Mouse (Mus musculus) kidney, postnatal 0 days (tissue): ENCODE results near the gene Srrm2. TPM values are rescaled to one million over a fixed set of nuclear protein-coding genes. Genes with fewer than 3 reads are reported as not detected.

Experiments used
- ATAC-seq: fragments of 200-750 bp; cut with Nextera tagmentation; replicated peaks from 2 replicates; pipeline ENCODE4 v1.8.0; 2017; ENCODE audit warnings: low read depth, moderate number of reproducible peaks, moderate TSS enrichment, moderate library complexity; ENCODE audit not compliant: low FRiP score
- DNase-seq: peaks from one replicate; pipeline ENCODE4 v3.0.0-alpha.2; 2016; ENCODE audit warnings: low spot score
- H3K27ac ChIP-seq: fragments of 300-500 bp; sonication (generic); 2 replicates; pipeline ENCODE4 v1.5.1; 2014; ENCODE audit warnings: mild to moderate bottlenecking
- H3K27me3 ChIP-seq: fragments of 300-500 bp; sonication (generic); 2 replicates; pipeline ENCODE4 v1.6.1; 2014; ENCODE audit warnings: low read length, mixed read lengths; ENCODE audit not compliant: insufficient read depth
- H3K36me3 ChIP-seq: fragments of 300-500 bp; sonication (generic); 2 replicates; pipeline ENCODE4 v1.6.1; 2014; ENCODE audit warnings: low read length, mixed read lengths; ENCODE audit not compliant: insufficient read depth
- H3K4me1 ChIP-seq: fragments of 300-500 bp; sonication (generic); replicated peaks from 2 replicates; pipeline ENCODE4 v1.6.1; 2014; ENCODE audit warnings: antibody characterized with exemption, low read length, mixed read lengths; ENCODE audit not compliant: insufficient read depth
- H3K4me2 ChIP-seq: fragments of 300-500 bp; sonication (generic); 2 replicates; pipeline ENCODE4 v1.6.1; 2014; ENCODE audit warnings: mild to moderate bottlenecking, low read length, moderate library complexity, mixed read lengths
- H3K4me3 ChIP-seq: fragments of 300-500 bp; sonication (generic); replicated peaks from 2 replicates; pipeline ENCODE4 v1.5.1; 2014; ENCODE audit warnings: low read depth, low read length
- H3K9ac ChIP-seq: fragments of 300-500 bp; sonication (generic); 2 replicates; pipeline ENCODE4 v1.6.1; 2014; ENCODE audit warnings: low read depth, low read length
- H3K9me3 ChIP-seq: fragments of 300-500 bp; sonication (generic); replicated peaks from 2 replicates; pipeline ENCODE4 v1.6.1; 2016; ENCODE audit warnings: low read length, inconsistent platforms, mixed read lengths
- CTCF ChIP-seq: IDR thresholded peaks from 2 replicates; pipeline ENCODE4 v1.5.1; 2016; ENCODE audit warnings: antibody characterized with exemption, low read depth, mild to moderate bottlenecking, moderate library complexity
- WGBS: fragments of 180-500 bp; shearing (Covaris S2); extraction: QIAGEN DNeasy Blood & Tissue Kit; methylation state at CpG from one replicate; pipeline ENCODE4 v1.1.7; 2014; 5-methylcytosine and 5-hydroxymethylcytosine counted together
- polyA plus RNA-seq: library from polyadenylated mRNA; unstranded; fragments of >200 nt; fragmentation: Nextera tagmentation; extraction: Ambion mirVana; gene quantifications from 2 replicates; pipeline ENCODE4 v1.2.1, GENCODE M21; 2015

Srrm2 gene
- polyA plus RNA-seq, 1 experiment from 2014 or later, result 304 TPM

DNA sequence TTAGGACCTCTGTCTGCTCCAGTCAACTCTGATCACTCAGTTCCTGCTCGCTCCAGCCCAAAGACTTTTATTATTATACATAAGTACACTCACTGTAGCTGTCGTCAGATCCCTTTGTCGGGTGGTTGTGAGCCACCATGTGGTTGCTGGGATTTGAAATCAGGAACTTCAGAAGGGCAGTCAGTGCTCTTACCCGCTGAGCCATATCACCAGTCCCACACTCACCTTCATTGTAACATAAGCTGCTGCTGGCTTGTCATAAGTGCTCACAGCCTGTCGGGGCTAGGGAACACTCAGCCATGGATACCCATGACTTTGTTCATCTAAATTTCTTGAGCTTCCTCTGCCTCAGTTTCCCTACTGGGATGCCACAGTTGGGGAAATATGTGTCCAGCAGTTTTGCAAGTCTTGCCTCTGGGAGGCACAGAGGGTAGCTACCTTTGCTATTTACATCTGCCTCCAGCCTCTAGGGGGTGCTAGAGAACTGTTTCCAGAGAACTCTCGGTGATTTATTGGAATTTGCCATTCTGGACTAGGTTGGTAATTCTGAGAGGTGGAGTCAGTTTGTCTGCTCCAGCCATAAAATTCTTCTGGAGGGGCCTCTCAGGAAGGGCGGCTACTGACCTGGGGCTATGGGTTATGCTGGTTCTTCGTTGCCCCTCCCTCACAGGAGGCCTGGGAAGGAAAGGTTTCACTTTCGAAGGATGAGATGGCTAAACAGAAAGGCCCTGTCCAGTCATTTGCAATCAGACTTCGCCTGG, 41.5 kb upstream of the Srrm2 start:
- TF ChIP-seq CTCF, result peak; percentile 85
- Histone ChIP-seq H3K36me3 (peaks cover 18% of the 10 kb centered on the region; the same call in 1 of the 2 replicates), H3K4me1 (peaks cover 16% of the 10 kb centered on the region), H3K27ac (0 out of 2 replicates have a peak overlapping the region, but pooled peaks have one; percentile 42), H3K9me3 (no peaks in the 10 kb centered on the region), H3K9ac (0 out of 2 replicates have a peak overlapping the region, but pooled peaks have one; percentile 2), H3K4me2 (peak overlapping the region; percentile 37), H3K4me3 (peak overlapping the region; percentile 26), H3K27me3 (peaks cover 12% of the 10 kb centered on the region; the same call in 1 of the 2 replicates)
- ATAC-seq, result no peak; the same call in 1 of the 2 replicates
- peak; percentile 90 for DNase-seq
- WGBS, result 22% methylated on average over 10 of the region's 10 CpGs

GRCm38 (mm10) chr17:23749400-23750191, 40.7 kb upstream of the Srrm2 start:
- TF ChIP-seq CTCF, result no peak
- 0 out of 2 replicates have a peak overlapping the region, but pooled peaks have one; percentile 20 for H3K9ac ChIP-seq
- peak overlapping the region; percentile 26 for H3K4me3 ChIP-seq
- no peaks in the 10 kb centered on the region for H3K9me3 ChIP-seq
- peak overlapping the region; percentile 37 for H3K4me2 ChIP-seq
- 77% methylated on average over 11 of the region's 11 CpGs for WGBS
- H3K27me3 ChIP-seq, result peaks cover 6% of the 10 kb centered on the region; the same call in 1 of the 2 replicates
- DNase-seq (no peak), ATAC-seq (no peak)
- H3K27ac ChIP-seq, result peak overlapping the region; percentile 42; the same call in 1 of the 2 replicates
- H3K36me3 ChIP-seq, result peaks cover 18% of the 10 kb centered on the region; the same call in 1 of the 2 replicates
- H3K4me1 ChIP-seq, result peaks cover 16% of the 10 kb centered on the region

GRCm38 (mm10) chr17:23755689-23756088, 34.6 kb upstream of the Srrm2 start:
- Histone ChIP-seq H3K4me2 (no peak overlapping the region), H3K27me3 (no peaks in the 10 kb centered on the region), H3K9me3 (no peaks in the 10 kb centered on the region), H3K9ac (no peak overlapping the region), H3K27ac (no peak overlapping the region; the same call in 1 of the 2 replicates), H3K36me3 (peaks cover 58% of the 10 kb centered on the region), H3K4me1 (no peaks in the 10 kb centered on the region), H3K4me3 (no peak overlapping the region)
- ATAC-seq (no peak), DNase-seq (peak; percentile 19)
- 78% methylated on average over 13 of the region's 13 CpGs for WGBS
- no peak for TF ChIP-seq CTCF

DNA sequence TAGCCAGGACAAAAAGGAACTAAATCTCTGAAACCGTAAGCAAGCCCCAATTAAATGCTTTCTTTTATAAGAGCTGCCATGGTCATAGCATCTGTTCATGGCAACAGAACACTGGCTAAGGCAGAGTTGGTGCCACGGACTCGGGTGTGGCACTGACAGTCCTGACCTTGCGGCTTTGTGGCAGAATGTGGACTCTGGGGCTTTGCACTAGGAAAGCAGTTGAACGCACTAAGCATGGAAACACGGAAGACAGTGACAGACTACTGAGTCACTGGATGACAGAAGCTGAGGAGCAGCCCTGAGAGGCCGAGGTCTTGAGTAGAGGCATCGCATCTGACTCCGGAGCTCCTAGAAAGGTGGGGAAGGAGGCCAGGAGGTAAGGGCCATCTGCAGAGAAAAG, 32.8 kb upstream of the Srrm2 start:
- 95% methylated on average over 9 of the region's 9 CpGs for WGBS
- no peak for TF ChIP-seq CTCF
- Histone ChIP-seq H3K4me2 (no peak overlapping the region), H3K27ac (no peak overlapping the region), H3K4me3 (no peak overlapping the region), H3K36me3 (peaks cover 49% of the 10 kb centered on the region), H3K4me1 (no peaks in the 10 kb centered on the region), H3K9me3 (no peaks in the 10 kb centered on the region), H3K9ac (no peak overlapping the region), H3K27me3 (no peaks in the 10 kb centered on the region)
- DNase-seq, result no peak
- ATAC-seq, result no peak

GRCm38 (mm10) chr17:23758801-23759200, 31.5 kb upstream of the Srrm2 start:
- no peaks in the 10 kb centered on the region for H3K9me3 ChIP-seq
- no peak overlapping the region for H3K4me3 ChIP-seq
- H3K27me3 ChIP-seq, result no peaks in the 10 kb centered on the region
- no peak overlapping the region for H3K9ac ChIP-seq
- no peak for ATAC-seq
- no peak overlapping the region for H3K27ac ChIP-seq
- DNase-seq, result no peak
- H3K36me3 ChIP-seq, result peaks cover 45% of the 10 kb centered on the region
- no peak for TF ChIP-seq CTCF
- H3K4me1 ChIP-seq, result no peaks in the 10 kb centered on the region
- WGBS, result 88% methylated on average over 8 of the region's 8 CpGs
- H3K4me2 ChIP-seq, result no peak overlapping the region

DNA sequence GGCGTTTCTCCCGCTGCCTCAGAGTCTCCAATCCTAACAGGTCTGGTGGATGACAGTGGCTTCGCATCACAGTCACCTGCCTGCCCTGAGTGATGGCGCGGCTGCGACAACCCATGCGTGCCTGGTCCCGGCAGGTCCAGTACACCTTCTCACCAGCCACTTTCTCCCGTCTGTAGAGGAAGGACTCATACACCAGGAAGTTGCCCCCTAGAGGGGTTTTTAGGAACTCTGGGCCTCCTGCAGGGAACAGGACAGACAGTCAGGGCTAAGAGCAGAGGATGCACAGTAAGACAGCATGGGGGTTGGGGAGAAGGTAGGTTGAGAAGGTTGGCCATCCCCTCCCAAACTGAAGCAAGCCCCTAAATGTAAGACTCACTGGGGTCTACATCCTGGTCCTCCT, 30.1 kb upstream of the Srrm2 start:
- Histone ChIP-seq H3K4me2 (no peak overlapping the region), H3K27me3 (no peaks in the 10 kb centered on the region), H3K27ac (no peak overlapping the region), H3K9ac (no peak overlapping the region), H3K9me3 (no peaks in the 10 kb centered on the region), H3K4me3 (no peak overlapping the region), H3K36me3 (peaks cover 45% of the 10 kb centered on the region), H3K4me1 (no peaks in the 10 kb centered on the region)
- no peak for TF ChIP-seq CTCF
- DNase-seq (no peak), ATAC-seq (no peak)
- 96% methylated on average over 9 of the region's 9 CpGs for WGBS
